Mouse (Mus musculus) large intestine, adult 2 months (tissue): ENCODE data around the gene H6pd. TPM values are rescaled to one million over a fixed set of nuclear protein-coding genes. Genes with fewer than 3 reads are reported as not detected.

Experiments
- DNase-seq: peaks from one replicate; pipeline ENCODE4 v3.0.0-alpha.2; 2012; ENCODE audit warnings: low read depth, low spot score
- WGBS: fragments of 180-500 bp; shearing (Covaris S2); methylation state at CpG from one replicate; pipeline ENCODE4 v1.1.7; 2018; 5-methylcytosine and 5-hydroxymethylcytosine counted together
- polyA plus RNA-seq: library from polyadenylated mRNA; depleted of rRNA; stranded (reverse); fragments of >200 nt; gene quantifications from 2 replicates; pipeline ENCODE4 v1.2.3, GENCODE M21; 2012

H6pd gene
- polyA plus RNA-seq, 1 experiment = 13.3 TPM

DNA sequence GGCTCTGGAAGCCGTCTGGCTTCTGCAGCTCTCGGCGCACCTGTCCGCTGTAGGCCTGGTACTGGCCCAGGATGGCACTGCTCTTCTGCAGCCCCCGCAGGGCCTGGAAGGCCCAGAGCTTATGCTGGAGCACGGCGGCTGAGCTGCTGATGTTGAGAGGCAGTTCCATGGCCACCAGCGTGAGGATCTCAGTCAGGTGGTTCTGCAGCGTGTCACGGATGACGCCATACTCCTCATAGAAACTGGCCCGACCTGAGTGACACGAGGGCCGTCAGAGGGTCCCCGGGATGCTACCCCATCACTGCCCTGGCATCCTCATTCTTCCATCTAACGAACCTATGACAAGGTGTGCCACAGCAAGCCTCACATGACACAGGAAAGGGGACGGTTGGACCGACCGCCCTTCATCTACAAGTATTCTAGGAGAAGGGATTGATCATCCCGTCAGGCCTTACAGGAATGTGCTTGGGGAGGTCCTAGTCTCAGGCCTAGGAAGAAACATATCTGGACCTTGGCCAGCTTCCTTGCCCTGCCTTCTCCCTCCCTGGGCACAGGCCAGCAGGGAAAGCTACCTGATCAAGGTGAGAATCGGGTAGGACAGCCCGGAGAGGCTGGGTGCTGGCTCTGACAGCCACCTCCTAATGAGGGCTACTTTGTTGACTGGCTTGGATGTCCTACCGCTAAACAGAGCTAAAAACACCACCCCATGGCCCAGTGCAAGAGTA, 24.7 kb downstream of the H6pd start:
- no peak for DNase-seq
- 85% methylated on average over 23 of the region's 23 CpGs for WGBS

DNA sequence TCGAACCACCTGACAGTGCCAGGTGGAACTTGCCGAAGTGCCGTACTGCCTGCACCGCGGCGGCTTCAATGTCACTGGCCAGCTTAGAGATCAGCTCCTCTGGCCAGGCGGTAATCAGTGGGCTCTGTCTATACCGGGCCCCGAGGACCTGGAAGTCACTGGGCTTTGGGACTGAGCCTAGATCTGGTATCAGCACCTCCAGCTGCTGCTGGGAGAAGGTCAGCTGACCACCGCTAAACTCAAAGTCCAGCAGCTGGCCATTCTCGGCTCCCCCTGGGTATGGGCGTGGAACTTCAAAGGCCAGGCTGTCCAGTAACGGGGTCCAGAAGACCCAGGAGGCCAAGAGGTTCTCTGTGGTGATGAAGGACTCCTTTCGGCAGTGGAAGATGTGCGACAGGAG, 26.7 kb downstream of the H6pd start:
- DNase-seq = no peak
- 82% methylated on average over 15 of the region's 15 CpGs for WGBS

DNA sequence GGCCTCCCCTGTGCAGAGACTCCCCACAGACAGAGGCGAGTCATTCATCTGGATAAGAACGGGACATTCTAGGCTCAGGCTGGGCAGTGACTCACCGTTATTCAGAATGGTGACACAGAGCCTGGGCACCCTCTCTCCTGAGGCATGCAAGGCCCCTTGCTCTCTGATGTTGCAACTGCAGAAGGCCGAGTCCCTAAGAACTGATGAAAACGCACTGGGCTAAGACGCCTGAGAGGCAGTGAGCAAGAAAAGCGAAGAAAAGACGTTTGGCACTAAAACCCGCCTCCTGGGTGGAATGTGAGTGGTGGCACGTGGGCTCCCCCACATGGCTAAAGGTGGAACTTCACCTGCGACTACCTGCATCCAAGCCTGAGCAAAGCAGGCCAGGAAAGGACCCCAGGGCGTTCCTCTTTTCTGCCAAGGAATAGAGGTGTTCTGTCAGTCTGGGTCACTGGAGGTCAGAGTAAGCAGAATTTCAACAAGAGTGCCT, 29.0 kb downstream of the H6pd start:
- no peak for DNase-seq
- WGBS = 5% methylated on average over 12 of the region's 12 CpGs

- no peak for DNase-seq
- 82% methylated on average over 2 of the region's 2 CpGs for WGBS
Measured at GRCm38 (mm10) chr4:149978820-149979219, 30.0 kb downstream of the H6pd start.

DNA sequence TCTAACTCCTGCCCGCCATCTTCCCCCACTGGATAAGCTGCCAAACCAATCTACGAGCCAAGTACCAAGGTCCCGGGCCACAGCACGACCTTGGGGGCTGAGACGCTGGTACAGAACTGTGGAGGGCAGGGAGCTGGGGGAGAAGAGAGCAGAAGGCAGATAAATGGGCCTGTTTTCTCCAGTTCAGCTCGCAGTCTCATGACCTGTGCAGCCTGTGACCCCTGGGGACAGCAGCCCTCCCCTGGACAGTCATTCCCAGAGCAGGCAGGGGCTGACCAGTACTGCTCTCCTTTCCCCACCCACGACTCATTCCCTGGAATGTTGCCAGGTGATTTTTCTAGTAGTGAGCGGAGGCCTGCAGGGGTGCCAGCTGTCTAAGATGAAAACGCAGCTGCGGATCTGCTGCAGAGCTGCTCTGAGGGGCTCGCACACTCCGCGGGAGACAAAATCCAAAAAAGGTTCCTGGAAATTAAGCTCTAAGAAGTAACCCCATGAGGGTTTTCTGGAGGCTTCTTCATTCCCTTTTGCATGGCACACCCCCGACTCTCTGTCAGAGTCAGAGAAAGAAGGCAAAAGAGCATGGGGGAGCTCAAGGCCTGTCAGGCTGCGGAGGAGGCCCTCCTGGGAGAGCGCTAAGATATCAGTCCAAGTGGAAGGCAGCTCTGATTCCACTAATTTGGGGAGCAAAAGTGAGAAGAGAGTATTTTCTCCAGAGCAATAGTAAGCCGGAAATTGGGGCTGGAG, 30.9 kb downstream of the H6pd start:
- WGBS = 74% methylated on average over 17 of the region's 17 CpGs
- no peak for DNase-seq

- no peak for DNase-seq
- 77% methylated on average over 6 of the region's 6 CpGs for WGBS
Measured at GRCm38 (mm10) chr4:149977181-149977580, 31.6 kb downstream of the H6pd start.

DNA sequence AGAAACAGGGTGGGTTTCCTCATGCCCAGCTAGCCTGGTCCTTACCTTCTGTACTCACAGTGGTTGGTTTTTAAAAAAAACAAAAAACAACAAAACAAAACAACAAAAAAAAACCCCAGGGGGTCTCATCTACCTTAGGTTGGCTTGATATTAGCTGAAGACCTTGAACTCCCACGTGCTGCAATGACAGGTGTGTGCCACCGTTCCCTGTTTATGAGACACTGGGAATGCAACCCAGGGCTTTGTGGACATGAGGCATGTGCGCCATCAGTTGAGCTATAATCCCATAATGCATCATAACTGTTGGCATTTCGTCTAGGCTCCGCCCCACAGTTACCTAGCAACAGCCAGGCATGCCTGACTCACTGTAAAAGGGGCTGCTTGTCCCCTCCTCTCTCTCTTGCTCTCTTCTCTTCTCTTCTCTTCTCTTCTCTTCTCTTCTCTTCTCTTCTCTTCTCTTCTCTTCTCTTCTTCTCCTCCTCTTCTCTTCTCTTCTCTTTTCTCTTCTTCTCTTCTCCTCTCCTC, 33.0 kb downstream of the H6pd start:
- 60% methylated on average over 5 of the region's 5 CpGs for WGBS
- no peak for DNase-seq

DNA sequence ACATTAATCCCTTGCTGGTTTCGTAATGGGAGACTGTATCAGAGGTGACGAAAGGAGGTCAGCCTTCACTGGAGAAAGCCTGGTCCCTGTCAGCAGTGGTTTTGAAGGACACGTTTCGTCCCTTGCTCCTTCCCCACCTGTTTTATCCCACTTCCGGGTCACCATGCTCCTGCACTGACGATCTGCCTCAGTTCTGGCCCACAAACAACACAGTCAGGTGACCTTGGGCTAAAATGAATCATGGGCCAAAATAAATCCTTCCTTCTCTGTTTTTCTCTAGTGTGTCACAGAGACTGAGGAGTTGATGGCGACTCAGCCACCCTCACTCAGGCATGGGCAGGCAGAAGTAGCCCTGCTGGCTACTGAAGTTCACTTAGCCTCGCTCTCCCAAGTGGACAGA, 33.5 kb downstream of the H6pd start:
- WGBS = 70% methylated on average over 8 of the region's 8 CpGs
- DNase-seq = no peak

GRCm38 (mm10) chr4:149971393-149971792, 37.4 kb downstream of the H6pd start:
- DNase-seq = no peak
- 66% methylated on average over 9 of the region's 9 CpGs for WGBS

GRCm38 (mm10) chr4:149968526-149968925, 40.3 kb downstream of the H6pd start:
- DNase-seq = no peak
- 60% methylated on average over 6 of the region's 6 CpGs for WGBS

DNA sequence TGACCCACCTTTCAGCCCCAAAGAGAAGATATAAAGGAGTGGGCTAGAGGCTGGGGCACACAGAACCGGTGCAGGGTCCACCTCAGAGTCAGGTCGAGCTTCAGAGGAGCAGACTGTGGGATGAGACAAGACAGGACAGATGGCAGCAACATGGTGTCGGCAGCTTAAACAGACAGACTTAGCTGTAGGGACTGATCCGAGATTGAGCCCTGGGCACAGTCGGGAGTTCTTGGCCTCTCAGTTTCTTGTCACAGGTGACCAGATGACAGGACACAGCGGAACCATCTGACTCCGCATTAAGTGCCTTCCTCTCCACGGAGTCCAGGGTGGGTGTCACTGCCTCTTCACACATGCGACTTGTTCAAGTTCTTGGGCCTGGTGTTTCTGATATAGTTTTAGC, 41.9 kb downstream of the H6pd start:
- DNase-seq = no peak
- WGBS = 90% methylated on average over 9 of the region's 9 CpGs

GRCm38 (mm10) chr4:149966252-149966651, 42.6 kb downstream of the H6pd start:
- WGBS = 41% methylated on average over 5 of the region's 5 CpGs
- DNase-seq = no peak

GRCm38 (mm10) chr4:149965672-149966071, 43.2 kb downstream of the H6pd start:
- no peak for DNase-seq
- 68% methylated on average over 6 of the region's 6 CpGs for WGBS

DNA sequence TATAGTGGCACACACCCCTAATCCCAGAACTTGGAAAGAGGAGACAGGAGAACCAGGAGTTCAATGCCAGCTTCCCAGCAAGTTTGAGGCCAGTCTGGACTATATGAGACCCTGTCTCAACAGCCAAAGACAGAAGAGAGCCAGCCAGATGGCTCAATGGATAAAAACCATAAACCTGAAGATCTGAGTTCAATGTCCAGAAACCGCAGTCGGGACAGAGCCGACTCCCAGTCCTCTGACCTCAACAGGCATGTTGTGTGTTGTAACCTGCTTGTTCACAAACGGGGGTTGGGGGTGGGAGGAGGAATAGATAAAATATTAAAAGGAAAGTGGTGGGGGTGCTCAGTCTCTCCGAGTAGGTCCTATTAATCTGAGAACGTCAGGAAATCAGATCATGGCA, 43.6 kb downstream of the H6pd start:
- WGBS = 33% methylated on average over 6 of the region's 6 CpGs
- DNase-seq = no peak

DNA sequence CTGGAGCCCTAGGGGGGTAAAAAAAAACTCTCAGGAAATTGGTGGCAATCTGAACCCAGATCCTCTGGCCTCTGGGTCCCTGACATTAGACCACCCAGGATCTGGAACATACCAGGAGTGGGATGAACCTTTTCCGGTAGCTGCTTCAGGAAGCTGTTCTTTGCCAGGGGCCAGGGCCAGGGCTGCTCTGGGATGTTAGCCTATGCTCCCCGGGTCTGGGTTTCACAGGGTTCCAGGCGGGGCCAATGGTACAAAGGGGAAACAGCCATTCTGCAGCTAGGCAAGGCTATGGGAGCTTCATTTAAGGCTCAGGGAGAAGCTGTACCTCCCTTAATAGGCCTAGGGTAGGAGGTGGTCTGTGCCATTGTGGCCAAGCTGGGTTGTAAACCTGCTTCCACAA, 44.1 kb downstream of the H6pd start:
- no peak for DNase-seq
- WGBS = 57% methylated on average over 3 of the region's 3 CpGs

GRCm38 (mm10) chr4:149964285-149964684, 44.5 kb downstream of the H6pd start:
- DNase-seq = no peak
- 89% methylated on average over 8 of the region's 8 CpGs for WGBS

DNA sequence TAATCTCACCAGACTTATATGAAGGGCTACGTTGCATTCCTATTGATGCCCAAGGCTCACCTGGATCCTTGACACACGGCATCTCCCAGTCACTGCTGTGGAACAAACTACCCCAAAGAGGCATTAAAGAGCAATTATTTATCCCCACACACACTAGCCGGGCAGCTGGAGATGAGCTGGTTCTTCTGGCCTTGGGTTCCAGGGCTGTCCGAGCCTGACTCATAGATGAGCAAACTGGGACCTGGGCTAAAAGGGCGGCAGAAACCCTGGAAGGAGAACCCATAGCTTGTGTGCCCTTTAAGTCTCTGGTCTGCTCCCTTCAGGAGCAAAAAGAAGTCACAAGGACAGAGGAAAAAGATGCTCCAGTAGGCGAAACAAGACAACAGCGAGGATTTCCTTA, 48.4 kb downstream of the H6pd start:
- WGBS = 81% methylated on average over 7 of the region's 7 CpGs
- DNase-seq = no peak

DNA sequence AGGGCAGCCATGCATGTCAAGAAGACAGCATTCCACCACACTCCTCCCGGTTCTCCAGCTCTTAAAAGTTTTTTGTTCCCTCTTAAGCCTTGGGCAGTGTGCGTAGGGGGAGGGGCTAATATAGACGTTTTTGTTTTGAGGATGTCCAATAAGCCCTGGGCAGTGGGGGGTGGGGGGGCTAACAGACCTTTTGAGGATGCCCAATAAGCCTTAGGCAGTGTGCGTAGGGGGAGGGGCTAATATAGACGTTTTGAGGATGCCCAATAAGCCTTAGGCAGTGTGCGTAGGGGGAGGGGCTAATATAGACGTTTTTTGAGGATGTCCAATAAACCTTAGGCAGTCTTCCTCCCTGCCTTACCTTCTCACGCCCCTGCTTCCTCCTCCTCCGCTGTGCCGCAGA, 49.0 kb downstream of the H6pd start:
- WGBS = 50% methylated on average over 10 of the region's 10 CpGs
- no peak for DNase-seq

- peak; percentile 51 for DNase-seq
- under 1% methylated on average over 5 of the region's 5 CpGs for WGBS
Measured at GRCm38 (mm10) chr4:149958566-149958965, 50.3 kb downstream of the H6pd start.

DNA sequence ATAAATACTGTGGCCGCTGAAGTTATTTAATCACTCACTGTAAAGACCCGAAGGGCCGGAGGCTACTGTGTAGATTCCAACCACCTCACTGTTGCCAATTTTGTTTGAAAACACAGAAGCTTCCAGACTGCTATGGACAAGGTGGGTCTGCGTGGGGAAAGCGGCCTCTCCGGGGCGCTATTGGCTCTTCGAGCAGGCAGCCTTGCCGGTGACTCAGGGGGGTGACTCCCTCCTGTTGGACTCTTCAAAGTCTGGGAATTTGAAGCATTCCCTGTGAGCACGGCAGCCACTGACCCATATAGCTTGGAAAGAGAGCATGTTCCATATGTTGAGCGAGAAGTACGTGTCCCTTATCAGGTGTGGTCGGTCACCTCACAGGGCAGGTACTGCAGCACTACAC, 52.8 kb downstream of the H6pd start:
- WGBS = 43% methylated on average over 13 of the region's 13 CpGs
- DNase-seq = no peak

DNA sequence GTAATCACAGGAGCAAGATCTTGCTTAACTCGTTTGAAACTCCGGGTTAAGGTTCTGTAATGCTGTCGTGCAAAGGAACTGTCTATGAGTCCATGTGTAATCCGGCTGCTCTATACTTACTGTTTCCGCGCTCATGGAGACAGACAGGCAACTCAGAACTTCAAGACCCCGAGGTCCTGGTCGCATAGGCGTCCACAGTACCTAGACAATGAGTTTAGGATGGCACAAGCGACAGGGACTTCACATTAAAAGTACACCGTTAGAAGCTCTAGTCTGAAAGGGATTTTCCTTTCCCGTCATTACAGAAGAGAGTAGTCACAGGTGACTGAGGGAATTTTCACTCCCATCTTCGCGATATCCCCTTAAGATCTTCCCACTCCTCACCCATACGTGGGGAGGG, 53.2 kb downstream of the H6pd start:
- no peak for DNase-seq
- WGBS = 16% methylated on average over 15 of the region's 15 CpGs
